Mouse (Mus musculus) forebrain, embryonic 13.5 days (tissue): Measurements from ENCODE around the gene Fam169a. TPM values are rescaled to one million over a fixed set of nuclear protein-coding genes. Genes with fewer than 3 reads are reported as not detected.
A peak's percentile ranks its signal among the peaks of the same experiment; 100 is the strongest.
"Not testable (repeated sequence)": the region's sequence is repeated elsewhere in the genome, so short reads cannot be mapped to it uniquely, and the experiment has no call there.

Source experiments
- ATAC-seq: fragments of 200-750 bp; cut with Nextera tagmentation; 2 replicates; pipeline ENCODE4 v1.8.0; 2017
- H3K27ac ChIP-seq: fragments of 300-500 bp; sonication (generic); 2 replicates; pipeline ENCODE4 v1.5.1; 2015; ENCODE audit warnings: inconsistent platforms, mild to moderate bottlenecking, moderate library complexity
- H3K27me3 ChIP-seq: fragments of 300-500 bp; sonication (generic); 2 replicates; pipeline ENCODE4 v1.6.1; 2015; ENCODE audit warnings: mild to moderate bottlenecking, inconsistent platforms
- H3K36me3 ChIP-seq: fragments of 300-500 bp; sonication (generic); 2 replicates; pipeline ENCODE4 v1.6.1; 2015; ENCODE audit warnings: mild to moderate bottlenecking, inconsistent platforms; ENCODE audit not compliant: poor library complexity, severe bottlenecking
- H3K4me1 ChIP-seq: fragments of 300-500 bp; sonication (generic); 2 replicates; pipeline ENCODE4 v1.6.1; 2015; ENCODE audit warnings: inconsistent platforms
- H3K4me2 ChIP-seq: fragments of 300-500 bp; sonication (generic); 2 replicates; pipeline ENCODE4 v1.6.1; 2015; ENCODE audit warnings: inconsistent platforms, mild to moderate bottlenecking, moderate library complexity
- H3K4me3 ChIP-seq: fragments of 300-500 bp; sonication (generic); 2 replicates; pipeline ENCODE4 v1.5.1; 2015; ENCODE audit warnings: mild to moderate bottlenecking, inconsistent platforms
- H3K9ac ChIP-seq: fragments of 300-500 bp; sonication (generic); 2 replicates; pipeline ENCODE4 v1.6.1; 2015; ENCODE audit warnings: mild to moderate bottlenecking, inconsistent platforms
- H3K9me3 ChIP-seq: fragments of 300-500 bp; sonication (generic); replicated peaks from 2 replicates; pipeline ENCODE4 v1.6.1; 2016; ENCODE audit warnings: inconsistent platforms
- WGBS: fragments of 180-500 bp; shearing (Covaris S2); methylation state at CpG from one replicate; pipeline ENCODE4 v1.1.7; 2015; 5-methylcytosine and 5-hydroxymethylcytosine counted together
- polyA plus RNA-seq: library from polyadenylated mRNA; unstranded; fragments of >200 nt; fragmentation: Nextera tagmentation; extraction: Ambion mirVana; gene quantifications from 2 replicates; pipeline ENCODE4 v1.2.1, GENCODE M21; 2015

Fam169a gene
- polyA plus RNA-seq, 1 experiment from 2014 or later = 9.5 TPM

- Histone ChIP-seq H3K4me3 (peak within 1 kb of the TSS; percentile 92), H3K9me3 (no peaks in the 10 kb centered on the region), H3K36me3 (peaks cover 23% of the 10 kb centered on the region), H3K27me3 (no peaks in the 10 kb centered on the region), H3K4me1 (peaks cover 15% of the 10 kb centered on the region), H3K9ac (peak within 1 kb of the TSS; percentile 94), H3K4me2 (peak within 1 kb of the TSS; percentile 76), H3K27ac (peak within 1 kb of the TSS; percentile 85)
- under 1% methylated on average over 57 of the region's 57 CpGs for WGBS
- peak; percentile 99 for ATAC-seq
Measured at GRCm38 (mm10) chr13:97137466-97138400, 70.6 kb downstream of the Fam169a start, which contains the start of the genes Gfm2 and Nsa2. Gene Gfm2, plus strand, starts transcription at chr13:97137937. Gene Nsa2, minus strand, starts transcription at chr13:97137937.

GRCm38 (mm10) chr13:97138404-97138931 is 71.4 kb downstream of the Fam169a start:
- Histone ChIP-seq H3K4me3 (peak overlapping the region; percentile 92), H3K9ac (peak overlapping the region; percentile 94), H3K27ac (peak overlapping the region; percentile 85), H3K4me1 (peaks cover 15% of the 10 kb centered on the region), H3K36me3 (peaks cover 23% of the 10 kb centered on the region), H3K4me2 (peak overlapping the region; percentile 76)
- H3K9me3 ChIP-seq, ATAC-seq, H3K27me3 ChIP-seq: not testable (repeated sequence)
- whole genome bisulfite sequencing = 43% methylated on average over 8 of the region's 8 CpGs

GRCm38 (mm10) chr13:97142321-97142720 is 75.2 kb downstream of the Fam169a start:
- Histone ChIP-seq H3K36me3 (peaks cover 32% of the 10 kb centered on the region), H3K4me3 (no peak overlapping the region), H3K4me1 (peaks cover 7% of the 10 kb centered on the region), H3K9me3 (no peaks in the 10 kb centered on the region), H3K9ac (no peak overlapping the region), H3K27ac (no peak overlapping the region), H3K4me2 (no peak overlapping the region), H3K27me3 (no peaks in the 10 kb centered on the region)
- no peak for ATAC-seq
- WGBS = 90% methylated on average over 7 of the region's 7 CpGs

GRCm38 (mm10) chr13:97145834-97146233 is 78.7 kb downstream of the Fam169a start:
- Histone ChIP-seq H3K4me3 (no peak overlapping the region), H3K9me3 (no peaks in the 10 kb centered on the region), H3K9ac (no peak overlapping the region), H3K27ac (no peak overlapping the region), H3K4me1 (no peaks in the 10 kb centered on the region), H3K4me2 (no peak overlapping the region), H3K27me3 (no peaks in the 10 kb centered on the region), H3K36me3 (peaks cover 63% of the 10 kb centered on the region)
- ATAC-seq = no peak
- 60% methylated on average over 4 of the region's 4 CpGs for WGBS

GRCm38 (mm10) chr13:97175520-97176264 is 108.6 kb downstream of the Fam169a start:
- WGBS = 88% methylated on average over 10 of the region's 10 CpGs
- ATAC-seq = no peak
- H3K9me3 ChIP-seq = no peaks in the 10 kb centered on the region
- H3K4me1 ChIP-seq = peaks cover 13% of the 10 kb centered on the region
- no peak overlapping the region for H3K27ac ChIP-seq
- H3K4me2 ChIP-seq = no peak overlapping the region
- peaks cover 88% of the 10 kb centered on the region for H3K36me3 ChIP-seq
- H3K27me3 ChIP-seq = no peaks in the 10 kb centered on the region
- H3K4me3 ChIP-seq = no peak overlapping the region
- H3K9ac ChIP-seq = no peak overlapping the region

- Histone ChIP-seq H3K27me3 (no peaks in the 10 kb centered on the region), H3K27ac (no peak overlapping the region), H3K36me3 (peaks cover 85% of the 10 kb centered on the region), H3K4me3 (no peak overlapping the region), H3K9ac (no peak overlapping the region), H3K4me2 (no peak overlapping the region), H3K9me3 (no peaks in the 10 kb centered on the region), H3K4me1 (peaks cover 15% of the 10 kb centered on the region)
- ATAC-seq = no peak
- 88% methylated on average over 5 of the region's 5 CpGs for whole genome bisulfite sequencing
Measured at GRCm38 (mm10) chr13:97176731-97177130, 109.6 kb downstream of the Fam169a start.

GRCm38 (mm10) chr13:97178943-97179342 is 111.9 kb downstream of the Fam169a start:
- WGBS = 70% methylated on average over 7 of the region's 7 CpGs
- no peak overlapping the region for H3K4me2 ChIP-seq
- H3K9ac ChIP-seq = no peak overlapping the region
- no peak for ATAC-seq
- H3K36me3 ChIP-seq = peaks cover 64% of the 10 kb centered on the region
- H3K4me1 ChIP-seq = peaks cover 15% of the 10 kb centered on the region
- no peak overlapping the region for H3K4me3 ChIP-seq
- H3K27me3 ChIP-seq = no peaks in the 10 kb centered on the region
- H3K9me3 ChIP-seq = no peaks in the 10 kb centered on the region
- no peak overlapping the region for H3K27ac ChIP-seq

- Histone ChIP-seq H3K9me3 (no peaks in the 10 kb centered on the region), H3K9ac (0 out of 2 replicates have a peak overlapping the region, but pooled peaks have one; percentile 14), H3K4me3 (no peak overlapping the region), H3K27ac (peak overlapping the region; percentile 45), H3K4me1 (peaks cover 15% of the 10 kb centered on the region), H3K4me2 (no peak overlapping the region), H3K27me3 (no peaks in the 10 kb centered on the region), H3K36me3 (peaks cover 51% of the 10 kb centered on the region)
- ATAC-seq = peak; percentile 57
- WGBS = 42% methylated on average over 6 of the region's 6 CpGs
Measured at GRCm38 (mm10) chr13:97180113-97180828, 113.2 kb downstream of the Fam169a start.

Other genes starting within 250 kb of the Fam169a start
- 0.03 and 0.06 TPM in 2 replicates for gene Gcnt4, start 142.6 kb upstream of the Fam169a start, polyA plus RNA-seq
- gene 1700029F12Rik, start 32.9 kb upstream of the Fam169a start, polyA plus RNA-seq = not detected in 2 replicates
- gene Gm6169, start 32.0 kb downstream of the Fam169a start, polyA plus RNA-seq = 0.94 and 2.3 TPM in 2 replicates
- 33.4 and 36.7 TPM in 2 replicates for gene Gfm2, start 70.7 kb downstream of the Fam169a start, polyA plus RNA-seq
- 46.2 and 53.2 TPM in 2 replicates for gene Nsa2, start 70.7 kb downstream of the Fam169a start, polyA plus RNA-seq
- gene Hexb, start 131.1 kb downstream of the Fam169a start, polyA plus RNA-seq = 21.4 and 21.6 TPM in 2 replicates
- 44.4 and 45.2 TPM in 2 replicates for gene Enc1, start 173.8 kb downstream of the Fam169a start, polyA plus RNA-seq